Mouse (Mus musculus) bone marrow macrophage, adult 2 months (primary cell): ENCODE measurements around the gene Fank1.

ENCODE experiments used
- CTCF ChIP-seq: IDR thresholded peaks from 2 replicates; pipeline ENCODE4 v1.5.1; 2012; ENCODE audit warnings: low read depth, mild to moderate bottlenecking, low read length, moderate library complexity
- POLR2A ChIP-seq: IDR thresholded peaks from 2 replicates; pipeline ENCODE4 v1.6.1; 2012; ENCODE audit warnings: mild to moderate bottlenecking, low read depth, low read length, borderline replicate concordance

DNA sequence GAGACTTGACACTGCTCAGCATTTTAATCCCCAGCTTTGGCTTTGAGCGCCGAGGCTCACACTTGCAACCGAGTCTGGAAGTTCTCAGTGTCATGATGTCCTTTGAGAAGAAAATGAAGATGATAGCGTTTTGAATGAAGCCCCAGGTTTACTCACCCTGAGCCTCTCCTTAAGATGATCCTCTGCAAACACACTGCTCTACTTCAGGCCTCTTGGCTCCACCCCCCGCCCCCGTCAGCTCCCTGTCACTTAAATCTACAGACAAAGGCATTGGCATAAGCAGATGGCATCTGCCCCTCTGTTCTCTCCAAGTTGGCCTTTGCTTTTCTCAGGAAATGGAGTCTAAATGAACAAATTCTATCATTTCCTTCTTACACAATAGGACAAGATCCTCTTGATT is 147.3 kb downstream of the Fank1 start:
- TF ChIP-seq CTCF (no peak), POLR2A (no peak)
